Mouse (Mus musculus): ENCODE data around the gene Krtap10-4. TPM values are rescaled to one million over a fixed set of nuclear protein-coding genes. Genes with fewer than 3 reads are reported as not detected.
A peak's percentile ranks its signal among the peaks of the same experiment; 100 is the strongest.
"Not testable (repeated sequence)": the region's sequence is repeated elsewhere in the genome, so short reads cannot be mapped to it uniquely, and the experiment has no call there.

Krtap10-4 gene
- polyA plus RNA-seq, 1 experiment from 2014 or later: not detected

GRCm38 (mm10) chr10:77819203-77819602 lies 7.7 kb downstream of the Krtap10-4 start:
- Histone ChIP-seq H3K9me3 (no peaks in the 10 kb centered on the region), H3K9ac (no peak overlapping the region), H3K36me3 (no peaks in the 10 kb centered on the region), H3K4me2 (replicated peaks) (no peak overlapping the region), H3K27ac (no peak overlapping the region), H3K27me3 (replicated peaks) (no peaks in the 10 kb centered on the region), H3K4me1 (no peaks in the 10 kb centered on the region), H3K4me3 (no peak overlapping the region)
- WGBS: 43% methylated on average over 4 of the region's 4 CpGs
- no peak for ATAC-seq (ENCODE audit: low FRiP score, low read depth)

GRCm38 (mm10) chr10:77818523-77818922 lies 8.4 kb downstream of the Krtap10-4 start:
- H3K27me3 ChIP-seq (replicated peaks): no peaks in the 10 kb centered on the region
- no peaks in the 10 kb centered on the region for H3K9me3 ChIP-seq
- no peaks in the 10 kb centered on the region for H3K4me1 ChIP-seq
- H3K4me2 ChIP-seq (replicated peaks): no peak overlapping the region
- H3K4me3 ChIP-seq: no peak overlapping the region
- no peak overlapping the region for H3K9ac ChIP-seq
- H3K36me3 ChIP-seq: no peaks in the 10 kb centered on the region
- H3K27ac ChIP-seq: no peak overlapping the region
- no peak for ATAC-seq (ENCODE audit: low FRiP score, low read depth)
- 95% methylated on average over 4 of the region's 4 CpGs for WGBS

- no peak overlapping the region for H3K9ac ChIP-seq
- no peaks in the 10 kb centered on the region for H3K36me3 ChIP-seq
- H3K4me3 ChIP-seq: no peak overlapping the region
- H3K4me2 ChIP-seq (replicated peaks): no peak overlapping the region
- WGBS: 38% methylated on average over 5 of the region's 5 CpGs
- no peaks in the 10 kb centered on the region for H3K9me3 ChIP-seq
- H3K27me3 ChIP-seq (replicated peaks): no peaks in the 10 kb centered on the region
- ATAC-seq (ENCODE audit: low FRiP score, low read depth): no peak
- H3K4me1 ChIP-seq: no peaks in the 10 kb centered on the region
- H3K27ac ChIP-seq: no peak overlapping the region
These were observed 11.4 kb downstream of the Krtap10-4 start for GRCm38 (mm10) chr10:77815514-77815913.

GRCm38 (mm10) chr10:77814382-77814781 lies 12.5 kb downstream of the Krtap10-4 start, which contains the start of gene Gm2696:
Gene Gm2696, plus strand, starts transcription at chr10:77814682.
- Histone ChIP-seq H3K9me3 (no peaks in the 10 kb centered on the region), H3K27ac (no peak within 1 kb of the TSS), H3K4me1 (no peaks in the 10 kb centered on the region), H3K4me2 (replicated peaks) (no peak within 1 kb of the TSS), H3K36me3 (no peaks in the 10 kb centered on the region), H3K9ac (no peak within 1 kb of the TSS), H3K4me3 (no peak within 1 kb of the TSS), H3K27me3 (replicated peaks) (no peaks in the 10 kb centered on the region)
- WGBS: 63% methylated on average over 4 of the region's 4 CpGs
- no peak for ATAC-seq (ENCODE audit: low FRiP score, low read depth)

- H3K4me1 ChIP-seq: no peaks in the 10 kb centered on the region
- 74% methylated on average over 5 of the region's 5 CpGs for WGBS
These were observed 15.2 kb downstream of the Krtap10-4 start, which contains the start of gene Gm9507 for GRCm38 (mm10) chr10:77811743-77812142. Gene Gm9507, minus strand, starts transcription at chr10:77811843.

GRCm38 (mm10) chr10:77804095-77804494 lies 22.8 kb downstream of the Krtap10-4 start:
- Histone ChIP-seq H3K27ac (no peak overlapping the region), H3K9me3 (no peaks in the 10 kb centered on the region), H3K4me2 (replicated peaks) (no peak overlapping the region), H3K36me3 (no peaks in the 10 kb centered on the region), H3K9ac (no peak overlapping the region), H3K27me3 (replicated peaks) (no peaks in the 10 kb centered on the region), H3K4me1 (0 out of 2 replicates have a peak, but pooled peaks cover 2% of the 10 kb centered on the region), H3K4me3 (no peak overlapping the region)
- WGBS: 83% methylated on average over 3 of the region's 3 CpGs
- no peak for ATAC-seq (ENCODE audit: low FRiP score, low read depth)

More at GRCm38 (mm10) chr10:77811743-77812142, 15.2 kb downstream of the Krtap10-4 start, which contains the start of gene Gm9507:
- Histone ChIP-seq H3K4me2 (replicated peaks) (no peak within 1 kb of the TSS), H3K9ac (no peak within 1 kb of the TSS), H3K36me3 (no peaks in the 10 kb centered on the region), H3K4me3 (no peak within 1 kb of the TSS), H3K27me3 (replicated peaks) (no peaks in the 10 kb centered on the region), H3K27ac (no peak within 1 kb of the TSS), H3K9me3 (no peaks in the 10 kb centered on the region)
- ATAC-seq (ENCODE audit: low FRiP score, low read depth): no peak

GRCm38 (mm10) chr10:77798921-77799508 lies 27.9 kb downstream of the Krtap10-4 start, which contains the start of gene Gm19668:
Gene Gm19668, minus strand, starts transcription at chr10:77799133.
- H3K4me1 ChIP-seq: peaks cover 15% of the 10 kb centered on the region
- no peak within 1 kb of the TSS for H3K27ac ChIP-seq
- WGBS: 41% methylated on average over 8 of the region's 8 CpGs
- no peak within 1 kb of the TSS for H3K4me3 ChIP-seq
- no peak within 1 kb of the TSS for H3K4me2 ChIP-seq (replicated peaks)
- peak; percentile 54; the same call in 1 of the 2 replicates for ATAC-seq (ENCODE audit: low FRiP score, low read depth)
- no peaks in the 10 kb centered on the region for H3K27me3 ChIP-seq (replicated peaks)
- H3K9me3 ChIP-seq: no peaks in the 10 kb centered on the region
- H3K9ac ChIP-seq: no peak within 1 kb of the TSS
- no peaks in the 10 kb centered on the region for H3K36me3 ChIP-seq

- 0 out of 2 replicates have a peak, but pooled peaks have one; percentile 38 for ATAC-seq (ENCODE audit: low FRiP score, low read depth)
- H3K27ac ChIP-seq; H3K27me3 ChIP-seq (replicated peaks); H3K4me3 ChIP-seq; H3K4me2 ChIP-seq (replicated peaks); H3K9ac ChIP-seq; H3K36me3 ChIP-seq; H3K9me3 ChIP-seq: not testable (repeated sequence)
- peaks cover 15% of the 10 kb centered on the region for H3K4me1 ChIP-seq
- WGBS: 31% methylated on average over 3 of the region's 3 CpGs
These were observed 28.6 kb downstream of the Krtap10-4 start for GRCm38 (mm10) chr10:77798164-77798920.

- WGBS: 13% methylated on average over 3 of the region's 3 CpGs
These were observed 29.2 kb downstream of the Krtap10-4 start for GRCm38 (mm10) chr10:77797677-77798076.

GRCm38 (mm10) chr10:77794976-77795375 lies 31.9 kb downstream of the Krtap10-4 start, which contains the start of gene Gm9639:
Gene Gm9639, minus strand, starts transcription at chr10:77795076.
- peaks cover 15% of the 10 kb centered on the region for H3K4me1 ChIP-seq
- H3K27ac ChIP-seq: no peak within 1 kb of the TSS
- no peaks in the 10 kb centered on the region for H3K27me3 ChIP-seq (replicated peaks)
- H3K4me3 ChIP-seq: no peak within 1 kb of the TSS
- H3K4me2 ChIP-seq (replicated peaks): no peak within 1 kb of the TSS
- WGBS: 56% methylated on average over 2 of the region's 2 CpGs
- H3K36me3 ChIP-seq: no peaks in the 10 kb centered on the region
- H3K9me3 ChIP-seq: no peaks in the 10 kb centered on the region
- no peak within 1 kb of the TSS for H3K9ac ChIP-seq
- ATAC-seq (ENCODE audit: low FRiP score, low read depth): no peak

More at GRCm38 (mm10) chr10:77797677-77798076, 29.2 kb downstream of the Krtap10-4 start:
- Histone ChIP-seq H3K9me3 (no peaks in the 10 kb centered on the region), H3K4me2 (replicated peaks) (no peak overlapping the region), H3K27ac (no peak overlapping the region), H3K4me3 (no peak overlapping the region), H3K27me3 (replicated peaks) (no peaks in the 10 kb centered on the region), H3K36me3 (no peaks in the 10 kb centered on the region), H3K4me1 (peaks cover 15% of the 10 kb centered on the region), H3K9ac (no peak overlapping the region)
- ATAC-seq (ENCODE audit: low FRiP score, low read depth): no peak

- 76% methylated on average over 2 of the region's 2 CpGs for WGBS
- ATAC-seq (ENCODE audit: low FRiP score, low read depth): no peak
- H3K4me2 ChIP-seq (replicated peaks): no peak overlapping the region
These were observed 38.3 kb downstream of the Krtap10-4 start for GRCm38 (mm10) chr10:77788621-77789020.

GRCm38 (mm10) chr10:77787876-77788275 lies 39.0 kb downstream of the Krtap10-4 start, which contains the start of gene Gm7137:
Gene Gm7137, minus strand, starts transcription at chr10:77788200.
- not testable (repeated sequence) for H3K27ac ChIP-seq; ATAC-seq (ENCODE audit: low FRiP score, low read depth); H3K9ac ChIP-seq; H3K27me3 ChIP-seq (replicated peaks); H3K36me3 ChIP-seq; H3K9me3 ChIP-seq; H3K4me2 ChIP-seq (replicated peaks); H3K4me3 ChIP-seq; H3K4me1 ChIP-seq
- WGBS: 44% methylated on average over 1 of the region's 1 CpGs

More at GRCm38 (mm10) chr10:77788621-77789020, 38.3 kb downstream of the Krtap10-4 start:
- Histone ChIP-seq H3K9me3 (no peaks in the 10 kb centered on the region), H3K36me3 (no peaks in the 10 kb centered on the region), H3K4me1 (no peaks in the 10 kb centered on the region), H3K4me3 (no peak overlapping the region), H3K27ac (no peak overlapping the region), H3K27me3 (replicated peaks) (no peaks in the 10 kb centered on the region), H3K9ac (no peak overlapping the region)

Data from neural tube, embryonic 12.5 days (tissue).